ENCODE assay signal across 27 mouse cellular contexts in genomic region chr8:111758817-111759216, GRCm38 (mm10). TPM values are rescaled to one million over a fixed set of nuclear protein-coding genes. Genes with fewer than 3 reads are reported as not detected.
"Had no signal": no experiment of that assay in that cellular context is flagged by ENCODE, and none has a peak within 500 bp of the region (broad histone marks: within the 10 kb centered on the region; RNA-seq: fewer than 3 reads in every experiment).

No protein-coding gene starts in this region.

- DNase-seq: gastrocnemius, adult 2 months; gastrocnemius, postnatal 10 days; gastrocnemius, postnatal 25 days; heart, adult 18-20 months; heart, postnatal 10 days; heart, postnatal 4 days; kidney, adult 11 months; kidney, adult 2 months; kidney, adult 9 months; kidney, postnatal 14 days; kidney, postnatal 36 days; layer of hippocampus, adult 9-11 months; layer of hippocampus, postnatal 36 days; left cerebral cortex, postnatal 4 days; liver, embryonic 13.5 days had no signal

- H3K4me3 ChIP-seq: gastrocnemius, adult 2 months; heart, embryonic 10.5 days; heart, embryonic 12.5 days; hindbrain, embryonic 10.5 days; hindbrain, embryonic 12.5 days; kidney, embryonic 15.5 days; limb, embryonic 13.5 days; limb, embryonic 15.5 days; liver, embryonic 13.5 days had no signal

- H3K9me3 ChIP-seq: heart, embryonic 10.5 days; heart, embryonic 12.5 days; hindbrain, embryonic 10.5 days; hindbrain, embryonic 12.5 days; kidney, embryonic 15.5 days; limb, embryonic 13.5 days; limb, embryonic 15.5 days; liver, embryonic 13.5 days had no signal

- H3K9ac ChIP-seq: heart, embryonic 12.5 days; hindbrain, embryonic 12.5 days; hindbrain, embryonic 14.5 days; kidney, embryonic 15.5 days; limb, embryonic 13.5 days; limb, embryonic 15.5 days; liver, embryonic 13.5 days had no signal

- ATAC-seq: hindbrain, embryonic 16.5 days; inflammation-experienced regulatory T-cells, adult 6 months had no signal

- H3K4me1 ChIP-seq: limb, embryonic 13.5 days; limb, embryonic 15.5 days; liver, embryonic 13.5 days had no signal

- H3K4me2 ChIP-seq: heart, embryonic 12.5 days; hindbrain, embryonic 12.5 days; hindbrain, embryonic 14.5 days; kidney, embryonic 15.5 days; limb, embryonic 13.5 days; limb, embryonic 15.5 days; liver, embryonic 13.5 days had no signal

- H3K36me3 ChIP-seq: heart, embryonic 10.5 days; heart, embryonic 12.5 days; hindbrain, embryonic 10.5 days; hindbrain, embryonic 12.5 days; kidney, embryonic 15.5 days; liver, embryonic 13.5 days had no signal

- H3K27ac ChIP-seq: gastrocnemius, adult 2 months; heart, embryonic 10.5 days; hindbrain, embryonic 10.5 days; hindbrain, embryonic 12.5 days; hindbrain, embryonic 14.5 days; kidney, embryonic 15.5 days; kidney, postnatal 0 days; limb, embryonic 13.5 days; limb, embryonic 15.5 days; liver, embryonic 13.5 days had no signal

- H3K27me3 ChIP-seq: heart, embryonic 12.5 days; hindbrain, embryonic 12.5 days; kidney, embryonic 15.5 days; limb, embryonic 13.5 days; limb, embryonic 15.5 days; liver, embryonic 13.5 days had no signal

RNA-seq across cellular contexts. Expression of gene Bcar1, which starts 15.2 kb away (rescaled TPM):
- total RNA-seq: granulocyte monocyte progenitor cell, adult 5-6 weeks had no signal
